Mouse (Mus musculus): ENCODE measurements around the gene Mroh7. TPM values are rescaled to one million over a fixed set of nuclear protein-coding genes. Genes with fewer than 3 reads are reported as not detected.
"Not testable (repeated sequence)": the region's sequence is repeated elsewhere in the genome, so short reads cannot be mapped to it uniquely, and the experiment has no call there.

The Mroh7 gene
- polyA plus RNA-seq, 1 experiment from 2014 or later: 0.22 TPM

GRCm38 (mm10) chr4:106737904-106738303 is 7.2 kb upstream of the Mroh7 start:
- no peak for ATAC-seq
- Histone ChIP-seq H3K4me2 (replicated peaks) (no peak overlapping the region), H3K4me1 (replicated peaks) (no peaks in the 10 kb centered on the region), H3K9ac (replicated peaks) (no peak overlapping the region), H3K27ac (no peak overlapping the region), H3K9me3 (no peaks in the 10 kb centered on the region), H3K27me3 (no peaks in the 10 kb centered on the region), H3K4me3 (replicated peaks) (no peak overlapping the region), H3K36me3 (no peaks in the 10 kb centered on the region)
- WGBS: 78% methylated on average over 3 of the region's 3 CpGs

GRCm38 (mm10) chr4:106736884-106737283 is 6.2 kb upstream of the Mroh7 start:
- not testable (repeated sequence) for H3K27ac ChIP-seq; H3K4me3 ChIP-seq (replicated peaks); H3K27me3 ChIP-seq; ATAC-seq; H3K4me1 ChIP-seq (replicated peaks); H3K36me3 ChIP-seq; H3K9ac ChIP-seq (replicated peaks); H3K4me2 ChIP-seq (replicated peaks); H3K9me3 ChIP-seq
- WGBS: 79% methylated on average over 1 of the region's 1 CpGs

- WGBS: 65% methylated on average over 4 of the region's 4 CpGs
- Histone ChIP-seq H3K4me3 (replicated peaks) (no peak within 1 kb of the TSS), H3K27ac (no peak within 1 kb of the TSS), H3K36me3 (no peaks in the 10 kb centered on the region), H3K9ac (replicated peaks) (no peak within 1 kb of the TSS), H3K4me2 (replicated peaks) (no peak within 1 kb of the TSS), H3K9me3 (no peaks in the 10 kb centered on the region), H3K4me1 (replicated peaks) (no peaks in the 10 kb centered on the region), H3K27me3 (no peaks in the 10 kb centered on the region)
- ATAC-seq: no peak
Observed at GRCm38 (mm10) chr4:106733636-106734035, 2.9 kb upstream of the Mroh7 start, which contains the start of gene Fam151a. Gene Fam151a (plus strand): TSS chr4:106733889.

GRCm38 (mm10) chr4:106720631-106721030 is 10.1 kb downstream of the Mroh7 start:
- H3K9me3 ChIP-seq: no peaks in the 10 kb centered on the region
- no peak overlapping the region for H3K27ac ChIP-seq
- WGBS: 93% methylated on average over 4 of the region's 4 CpGs
- H3K4me3 ChIP-seq (replicated peaks): no peak overlapping the region
- ATAC-seq: no peak
- no peaks in the 10 kb centered on the region for H3K4me1 ChIP-seq (replicated peaks)
- H3K9ac ChIP-seq (replicated peaks): no peak overlapping the region
- H3K27me3 ChIP-seq: no peaks in the 10 kb centered on the region
- H3K4me2 ChIP-seq (replicated peaks): no peak overlapping the region
- H3K36me3 ChIP-seq: no peaks in the 10 kb centered on the region

- Histone ChIP-seq H3K27ac (no peak overlapping the region), H3K27me3 (no peaks in the 10 kb centered on the region; the same call in 1 of the 2 replicates), H3K4me3 (replicated peaks) (no peak overlapping the region), H3K9ac (replicated peaks) (no peak overlapping the region), H3K9me3 (no peaks in the 10 kb centered on the region), H3K4me2 (replicated peaks) (no peak overlapping the region), H3K36me3 (no peaks in the 10 kb centered on the region), H3K4me1 (replicated peaks) (no peaks in the 10 kb centered on the region)
- WGBS: 92% methylated on average over 6 of the region's 6 CpGs
- ATAC-seq: no peak
Observed at GRCm38 (mm10) chr4:106713622-106714021, 17.1 kb downstream of the Mroh7 start.

- no peaks in the 10 kb centered on the region for H3K9me3 ChIP-seq
- ATAC-seq: peak; percentile 48; the same call in 1 of the 2 replicates
- H3K4me1 ChIP-seq (replicated peaks): peaks cover 16% of the 10 kb centered on the region
- WGBS: 1% methylated on average over 5 of the region's 8 CpGs
- no peaks in the 10 kb centered on the region; the same call in 1 of the 2 replicates for H3K27me3 ChIP-seq
- no peak overlapping the region for H3K4me3 ChIP-seq (replicated peaks)
- H3K4me2 ChIP-seq (replicated peaks): no peak overlapping the region
- no peaks in the 10 kb centered on the region for H3K36me3 ChIP-seq
- no peak overlapping the region for H3K9ac ChIP-seq (replicated peaks)
- no peak overlapping the region for H3K27ac ChIP-seq
Observed at GRCm38 (mm10) chr4:106708408-106708807, 22.3 kb downstream of the Mroh7 start.

- Histone ChIP-seq H3K36me3 (no peaks in the 10 kb centered on the region), H3K27me3 (peaks cover under 1% of the 10 kb centered on the region; the same call in 1 of the 2 replicates), H3K27ac (no peak overlapping the region), H3K4me1 (replicated peaks) (peaks cover 16% of the 10 kb centered on the region), H3K9ac (replicated peaks) (no peak overlapping the region), H3K4me2 (replicated peaks) (no peak overlapping the region), H3K9me3 (no peaks in the 10 kb centered on the region), H3K4me3 (replicated peaks) (no peak overlapping the region)
- WGBS: 29% methylated on average over 5 of the region's 5 CpGs
- peak; percentile 29; the same call in 1 of the 2 replicates for ATAC-seq
Observed at GRCm38 (mm10) chr4:106707957-106708356, 22.8 kb downstream of the Mroh7 start.

- Histone ChIP-seq H3K4me3 (replicated peaks) (no peak overlapping the region), H3K36me3 (no peaks in the 10 kb centered on the region), H3K27me3 (peaks cover 8% of the 10 kb centered on the region), H3K4me1 (replicated peaks) (peaks cover 30% of the 10 kb centered on the region), H3K27ac (peak overlapping the region; percentile 74), H3K9me3 (no peaks in the 10 kb centered on the region), H3K4me2 (replicated peaks) (no peak overlapping the region), H3K9ac (replicated peaks) (peak overlapping the region; percentile 37)
- no peak for ATAC-seq
- 24% methylated on average over 8 of the region's 8 CpGs for WGBS
Observed at GRCm38 (mm10) chr4:106705096-106705665, 25.5 kb downstream of the Mroh7 start.

- H3K27me3 ChIP-seq: peaks cover 8% of the 10 kb centered on the region
- H3K36me3 ChIP-seq: no peaks in the 10 kb centered on the region
- no peak for ATAC-seq
- no peaks in the 10 kb centered on the region for H3K9me3 ChIP-seq
- no peak overlapping the region for H3K9ac ChIP-seq (replicated peaks)
- H3K27ac ChIP-seq: peak overlapping the region; percentile 74; the same call in 1 of the 2 replicates
- WGBS: 56% methylated on average over 11 of the region's 11 CpGs
- no peak overlapping the region for H3K4me2 ChIP-seq (replicated peaks)
- H3K4me3 ChIP-seq (replicated peaks): no peak overlapping the region
- H3K4me1 ChIP-seq (replicated peaks): peaks cover 37% of the 10 kb centered on the region
Observed at GRCm38 (mm10) chr4:106704416-106704815, 26.3 kb downstream of the Mroh7 start.

- H3K36me3 ChIP-seq: no peaks in the 10 kb centered on the region
- 80% methylated on average over 10 of the region's 10 CpGs for WGBS
- H3K9me3 ChIP-seq: no peaks in the 10 kb centered on the region
- ATAC-seq: no peak
- H3K4me3 ChIP-seq (replicated peaks): no peak overlapping the region
- H3K27me3 ChIP-seq: peaks cover 8% of the 10 kb centered on the region
- H3K4me2 ChIP-seq (replicated peaks): no peak overlapping the region
- H3K27ac ChIP-seq: 0 out of 2 replicates have a peak overlapping the region, but pooled peaks have one; percentile 74
- H3K9ac ChIP-seq (replicated peaks): no peak overlapping the region
- H3K4me1 ChIP-seq (replicated peaks): peaks cover 37% of the 10 kb centered on the region
Observed at GRCm38 (mm10) chr4:106703956-106704355, 26.8 kb downstream of the Mroh7 start.

- 51% methylated on average over 4 of the region's 4 CpGs for WGBS
Observed at GRCm38 (mm10) chr4:106700798-106701197, 29.9 kb downstream of the Mroh7 start.

GRCm38 (mm10) chr4:106699989-106700388 is 30.7 kb downstream of the Mroh7 start:
- Histone ChIP-seq H3K27ac (peak overlapping the region; percentile 69), H3K27me3 (peaks cover 8% of the 10 kb centered on the region), H3K9ac (replicated peaks) (no peak overlapping the region), H3K9me3 (no peaks in the 10 kb centered on the region), H3K4me2 (replicated peaks) (no peak overlapping the region), H3K4me1 (replicated peaks) (peaks cover 34% of the 10 kb centered on the region), H3K36me3 (no peaks in the 10 kb centered on the region), H3K4me3 (replicated peaks) (no peak overlapping the region)
- 22% methylated on average over 9 of the region's 9 CpGs for WGBS
- peak; percentile 49; the same call in 1 of the 2 replicates for ATAC-seq

More at GRCm38 (mm10) chr4:106700798-106701197, 29.9 kb downstream of the Mroh7 start:
- no peak overlapping the region for H3K9ac ChIP-seq (replicated peaks)
- H3K9me3 ChIP-seq: no peaks in the 10 kb centered on the region
- H3K4me2 ChIP-seq (replicated peaks): no peak overlapping the region
- H3K36me3 ChIP-seq: no peaks in the 10 kb centered on the region
- H3K27ac ChIP-seq: peak overlapping the region; percentile 75
- peaks cover 8% of the 10 kb centered on the region for H3K27me3 ChIP-seq
- H3K4me3 ChIP-seq (replicated peaks): no peak overlapping the region
- peak; percentile 31; the same call in 1 of the 2 replicates for ATAC-seq
- peaks cover 41% of the 10 kb centered on the region for H3K4me1 ChIP-seq (replicated peaks)

All from midbrain, embryonic 13.5 days (tissue).